Mouse (Mus musculus) adrenal gland, postnatal 36 days (tissue): ENCODE data around the gene Ubl7. TPM values are rescaled to one million over a fixed set of nuclear protein-coding genes. Genes with fewer than 3 reads are reported as not detected.

Experiments used
- DNase-seq, 2 experiments: peaks; one replicate each; pipeline ENCODE4 v3.0.0; 2021; ENCODE audit warnings: mixed read lengths in 1 of 2
- total RNA-seq, 2 experiments: library from RNA; stranded (reverse); gene quantifications; 2 replicates each; pipeline ENCODE4 v1.2.3; 2021

The Ubl7 gene
- total RNA-seq, 2 experiments from 2014 or later, result 68.5 to 87.0 TPM

DNA sequence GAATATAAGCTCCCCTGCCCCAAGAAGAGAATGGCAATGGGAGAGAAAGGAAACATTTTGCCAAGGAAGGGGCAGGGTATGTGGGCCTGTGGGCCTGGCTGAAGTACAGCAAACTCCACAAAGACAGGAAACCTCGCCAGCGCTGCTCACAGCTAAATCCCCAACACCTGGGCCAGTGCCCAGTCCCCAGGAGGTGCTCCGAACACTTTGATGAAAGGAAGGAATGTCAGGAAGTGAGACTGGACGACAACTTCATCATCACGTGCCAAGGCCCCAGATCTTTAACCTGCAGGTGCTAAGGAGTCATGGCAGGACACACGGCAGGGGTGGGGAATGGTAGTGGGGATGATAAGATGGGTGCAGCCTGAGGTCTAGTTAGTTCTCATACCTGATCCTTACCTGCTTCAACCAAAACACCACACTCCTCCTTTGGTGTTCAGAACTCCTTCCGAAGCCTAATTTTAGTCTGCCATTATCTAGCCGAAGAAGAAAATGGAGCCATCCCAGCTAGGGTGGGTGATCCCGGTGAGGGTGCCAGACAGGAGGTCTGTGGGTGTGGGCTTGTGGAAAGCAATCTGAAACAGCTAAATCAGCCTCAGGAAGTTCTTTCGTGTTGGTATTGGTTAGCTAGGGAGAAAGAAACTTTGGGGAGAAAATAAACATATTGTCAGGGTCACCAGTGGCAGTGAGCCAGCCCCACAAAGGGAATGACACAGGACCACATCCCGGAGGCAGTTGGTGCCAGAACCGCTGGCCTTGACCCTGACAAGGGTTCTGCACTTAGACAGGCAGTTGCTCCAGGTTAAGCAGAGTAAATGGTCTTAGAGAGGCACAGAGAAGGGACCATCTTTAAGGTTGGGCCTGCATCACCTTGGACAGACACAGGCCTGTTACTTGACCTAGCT, 54.8 kb downstream of the Ubl7 start:
- peak; percentile 90 to 91 for DNase-seq

DNA sequence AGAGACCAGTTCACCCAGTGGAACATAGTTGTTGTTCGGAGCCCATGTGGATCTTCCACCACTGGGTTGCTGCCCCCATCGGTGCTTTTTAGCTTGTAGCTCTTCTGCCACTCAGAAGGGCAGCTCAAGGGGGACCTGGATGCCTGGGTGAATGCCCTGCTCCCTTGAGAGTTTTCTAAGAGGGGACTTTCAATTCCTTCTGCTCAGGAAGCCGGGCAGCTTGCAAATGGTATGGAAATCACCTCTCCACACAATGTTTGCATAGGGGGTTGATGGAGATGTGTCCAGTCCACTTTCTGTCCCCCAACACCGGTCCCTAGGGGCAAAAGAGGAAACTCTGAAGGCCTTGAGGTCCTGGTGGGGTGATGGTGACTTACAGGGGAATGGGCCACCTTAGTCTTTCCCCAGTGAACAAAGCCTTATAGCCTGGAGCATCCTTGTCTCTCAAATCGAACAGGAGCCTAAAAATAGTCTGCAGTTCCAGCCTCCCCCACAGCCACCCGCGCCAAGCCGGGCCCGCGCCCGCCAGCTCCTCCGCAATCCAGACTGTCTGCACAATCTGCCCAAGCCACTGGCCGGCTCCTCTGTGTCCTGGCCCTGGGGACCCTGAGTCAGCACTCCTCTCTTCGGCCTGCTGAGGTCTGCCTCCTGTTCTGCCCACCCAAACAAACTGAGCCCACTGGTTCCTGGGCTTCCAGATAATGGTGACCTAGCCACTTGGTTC, 56.6 kb downstream of the Ubl7 start:
- peak; percentile 40 to 47 for DNase-seq

DNA sequence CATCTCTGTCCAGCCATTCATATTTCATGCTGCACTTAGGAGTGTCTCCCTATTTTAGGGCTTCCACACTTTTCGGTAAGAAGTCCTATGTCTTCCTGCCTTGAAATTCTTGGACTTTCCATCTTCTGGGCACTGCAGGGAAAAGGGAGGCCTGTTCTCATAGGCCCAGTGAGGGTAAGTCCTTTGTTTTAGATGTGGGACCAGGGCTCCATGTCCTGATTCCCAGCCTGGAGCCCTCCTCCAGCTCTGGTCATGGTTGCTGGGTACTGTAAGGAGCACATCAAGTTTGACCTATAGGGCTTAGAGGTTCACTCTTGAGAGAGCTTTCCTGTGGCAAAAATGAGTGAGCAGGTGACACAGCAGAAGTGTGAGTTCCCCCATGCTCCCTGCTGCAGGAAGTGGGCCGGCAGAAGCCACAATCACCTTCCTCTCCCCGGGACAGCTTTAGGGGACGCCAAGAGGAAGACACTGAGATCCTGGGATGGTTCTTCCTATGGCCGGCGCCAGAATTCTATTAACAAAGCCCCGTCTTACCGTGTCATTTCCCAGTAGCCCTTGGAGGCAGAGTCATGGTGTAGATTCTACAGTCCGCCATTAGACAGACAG, 57.5 kb downstream of the Ubl7 start:
- DNase-seq, result no peak

DNA sequence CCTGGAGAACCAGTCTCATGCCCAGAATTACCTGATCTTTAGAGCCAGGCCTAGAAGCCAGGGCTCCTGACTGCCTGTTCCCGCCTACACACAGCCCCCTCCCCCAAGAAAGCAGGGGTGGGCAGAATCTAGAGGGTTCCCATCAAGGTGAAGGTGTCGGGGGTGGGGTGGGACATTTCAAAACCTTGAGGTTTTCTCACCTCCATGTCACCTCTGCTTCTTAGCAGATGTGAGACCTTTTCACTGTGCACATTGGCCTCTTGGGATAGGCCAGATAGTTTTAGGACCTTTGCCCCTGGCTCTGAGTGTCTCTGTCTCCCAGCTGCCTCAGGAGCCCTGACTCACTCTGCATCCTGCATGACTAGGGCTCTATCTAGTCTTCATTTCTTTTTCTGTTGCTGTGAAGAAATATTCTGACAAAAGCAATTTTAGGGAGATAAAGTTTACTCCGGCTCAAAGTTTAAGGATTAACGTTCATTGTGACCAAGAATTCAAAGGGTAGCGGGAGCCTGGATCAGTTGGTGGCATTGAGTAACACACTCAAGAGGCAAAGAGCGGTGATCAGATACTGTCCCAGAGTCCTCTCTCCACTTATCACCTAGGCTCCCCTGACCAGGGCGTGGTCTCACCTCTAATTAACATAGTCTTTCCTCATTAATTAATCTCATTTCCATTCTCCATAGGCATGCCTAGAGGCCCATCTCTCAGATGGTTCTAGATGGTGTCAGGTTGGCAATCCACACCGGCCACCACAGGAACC, 58.2 kb downstream of the Ubl7 start:
- DNase-seq, result no peak

DNA sequence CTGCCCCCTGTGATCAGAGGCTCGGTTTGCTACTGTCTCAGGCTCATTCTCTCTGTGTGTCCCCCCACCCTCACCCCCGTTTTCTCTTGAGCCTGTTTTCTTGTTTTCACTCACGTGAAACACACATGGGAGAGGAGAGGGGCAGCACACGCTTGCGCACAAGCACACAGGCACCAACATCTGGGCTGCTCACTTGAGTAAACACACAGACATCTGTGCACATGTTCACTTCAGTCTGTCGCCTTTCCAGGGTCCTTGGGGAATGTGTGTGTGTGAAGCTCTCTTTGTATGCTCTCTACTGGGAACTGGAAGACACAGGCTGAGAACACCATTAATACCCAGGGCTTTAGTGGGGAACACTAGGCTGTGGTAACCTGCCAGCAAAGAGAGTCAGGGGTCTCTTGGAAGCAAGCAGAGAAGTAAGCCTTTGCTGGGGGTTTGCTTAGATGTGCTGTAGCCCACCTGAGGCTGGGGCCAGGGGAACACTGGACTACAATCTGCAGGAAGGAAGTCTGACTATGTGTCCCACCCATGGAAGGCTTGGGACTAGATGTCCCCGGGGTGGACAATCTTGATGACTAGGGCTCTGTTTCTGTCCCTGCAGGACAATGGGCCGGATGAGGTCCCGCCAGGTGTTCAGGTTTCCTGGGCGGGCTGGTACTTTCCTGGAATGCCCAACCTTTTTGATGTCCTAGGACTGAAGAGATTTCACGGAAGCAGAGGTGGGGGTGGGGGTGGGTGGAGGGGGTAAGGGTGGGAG, 59.1 kb downstream of the Ubl7 start:
- DNase-seq, result peak in 1 of 2 experiments; percentile 30

DNA sequence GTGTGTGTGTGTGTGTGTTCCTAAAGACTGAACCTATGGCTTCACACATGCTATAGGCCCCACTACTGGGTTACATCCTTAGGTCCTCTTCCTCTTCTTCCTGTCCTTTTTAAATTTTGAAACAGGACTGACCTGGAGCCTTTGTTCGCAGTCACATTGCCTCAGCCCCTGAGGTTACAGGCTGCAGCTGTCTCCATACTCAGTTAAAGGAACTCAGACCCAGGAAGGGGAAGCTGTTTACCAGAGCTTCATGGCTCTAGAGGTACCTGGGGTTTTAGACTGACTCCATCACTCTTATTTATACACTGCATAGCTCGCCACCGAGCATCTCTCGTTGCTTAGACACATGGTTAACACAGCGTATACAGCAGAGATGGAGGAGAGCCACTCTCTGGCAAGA, 60.6 kb downstream of the Ubl7 start:
- DNase-seq, result no peak

DNA sequence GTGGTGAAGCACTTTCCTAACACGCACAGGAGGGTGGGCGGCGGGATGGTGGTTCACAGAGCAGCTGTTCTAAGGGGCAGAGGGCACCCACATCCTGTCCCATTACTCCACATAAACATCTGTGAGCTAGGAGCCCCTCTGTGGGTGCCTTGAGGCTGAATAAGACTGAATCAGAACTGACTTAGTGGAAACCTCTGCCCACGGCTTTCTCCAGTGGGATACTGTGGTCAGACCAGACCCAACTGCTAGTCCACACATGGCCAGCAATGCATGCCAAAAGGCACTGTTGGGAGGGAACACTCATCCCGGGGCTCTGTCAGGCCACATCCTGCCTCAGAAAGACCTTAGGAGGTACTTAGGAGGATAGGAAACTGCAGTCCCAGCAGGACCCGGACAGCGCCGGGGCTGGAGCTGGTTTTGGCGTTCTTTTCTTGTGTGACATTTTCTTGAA, 61.4 kb downstream of the Ubl7 start:
- no peak for DNase-seq

DNA sequence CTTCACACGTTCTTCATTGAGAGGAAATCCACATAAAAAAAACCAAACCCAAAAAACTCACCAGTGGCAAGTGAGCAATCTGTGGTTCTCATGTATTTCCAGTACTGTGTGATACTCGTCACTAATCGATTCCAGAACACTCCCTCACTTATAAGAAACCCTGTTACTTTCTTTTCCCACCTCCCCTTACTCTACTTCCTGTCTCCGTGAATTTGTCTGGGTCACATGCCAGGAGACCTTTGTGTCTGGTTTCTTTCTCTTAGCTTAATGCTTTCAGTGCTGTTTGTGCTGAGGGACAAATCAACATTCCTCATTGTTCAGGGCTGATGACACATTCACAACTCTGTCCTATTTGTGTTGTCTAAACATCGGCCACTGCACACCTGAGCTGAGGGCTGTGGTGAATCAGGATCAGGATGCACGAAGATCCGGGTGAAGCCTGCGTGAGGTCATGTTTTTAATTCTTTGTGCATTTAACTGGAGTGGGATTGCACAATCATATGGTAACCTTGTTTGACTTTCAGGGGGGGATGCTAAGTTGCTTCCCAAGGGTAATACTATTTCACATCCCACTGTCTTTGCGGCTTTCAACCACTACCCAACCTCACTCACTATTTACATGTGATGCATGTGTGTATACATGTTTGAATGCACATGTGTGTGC, 62.1 kb downstream of the Ubl7 start:
- DNase-seq, result no peak

DNA sequence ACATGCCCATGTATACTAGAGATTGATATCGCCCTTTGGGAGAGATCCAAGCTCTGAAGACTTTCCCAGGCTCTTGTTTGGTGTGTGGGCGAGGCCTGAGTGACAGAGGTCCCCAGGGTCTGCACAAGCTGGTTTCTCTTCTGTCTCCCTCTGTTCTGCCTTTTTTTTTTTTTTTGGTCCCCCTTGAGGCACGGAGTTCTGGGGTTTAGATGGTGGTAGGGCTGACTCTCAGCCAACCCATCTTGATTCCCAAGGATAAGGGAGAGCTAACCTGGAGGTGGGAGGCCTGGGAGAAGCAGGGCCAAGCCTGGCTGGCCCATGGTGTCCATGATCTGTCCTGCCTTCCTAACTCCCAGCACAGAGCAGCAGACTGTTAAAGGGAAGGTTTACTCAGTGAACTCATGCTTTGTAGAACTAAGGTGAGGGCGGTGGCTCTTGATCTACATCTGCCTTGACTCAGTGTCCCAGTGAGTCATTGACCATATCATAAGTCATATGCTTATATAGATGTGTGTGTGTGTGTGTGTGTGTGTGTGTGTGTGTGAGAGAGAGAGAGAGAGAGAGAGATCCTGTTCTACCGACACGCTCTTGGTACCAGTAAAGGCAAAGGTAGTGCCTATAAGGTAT, 62.8 kb downstream of the Ubl7 start:
- DNase-seq, result no peak

DNA sequence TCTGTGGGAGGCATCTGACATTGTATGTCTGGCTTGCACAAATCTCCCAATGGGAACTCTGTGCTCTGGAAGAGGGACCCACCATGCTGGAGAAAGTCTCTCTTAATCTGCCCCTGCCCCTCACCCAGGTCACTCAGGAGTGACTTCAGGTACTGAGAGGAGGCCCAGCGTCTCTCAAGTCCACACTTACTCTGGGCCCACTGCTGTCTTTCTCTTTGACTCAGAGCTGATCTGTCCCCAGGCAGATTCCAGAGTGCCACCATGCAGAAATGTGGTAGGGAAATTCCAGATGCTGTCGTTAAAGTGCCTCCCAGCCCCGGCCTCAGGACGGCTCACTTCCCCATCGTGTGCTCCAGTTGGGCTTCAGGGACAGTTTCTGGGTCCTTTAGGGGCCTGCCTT, 63.4 kb downstream of the Ubl7 start:
- DNase-seq, result no peak

DNA sequence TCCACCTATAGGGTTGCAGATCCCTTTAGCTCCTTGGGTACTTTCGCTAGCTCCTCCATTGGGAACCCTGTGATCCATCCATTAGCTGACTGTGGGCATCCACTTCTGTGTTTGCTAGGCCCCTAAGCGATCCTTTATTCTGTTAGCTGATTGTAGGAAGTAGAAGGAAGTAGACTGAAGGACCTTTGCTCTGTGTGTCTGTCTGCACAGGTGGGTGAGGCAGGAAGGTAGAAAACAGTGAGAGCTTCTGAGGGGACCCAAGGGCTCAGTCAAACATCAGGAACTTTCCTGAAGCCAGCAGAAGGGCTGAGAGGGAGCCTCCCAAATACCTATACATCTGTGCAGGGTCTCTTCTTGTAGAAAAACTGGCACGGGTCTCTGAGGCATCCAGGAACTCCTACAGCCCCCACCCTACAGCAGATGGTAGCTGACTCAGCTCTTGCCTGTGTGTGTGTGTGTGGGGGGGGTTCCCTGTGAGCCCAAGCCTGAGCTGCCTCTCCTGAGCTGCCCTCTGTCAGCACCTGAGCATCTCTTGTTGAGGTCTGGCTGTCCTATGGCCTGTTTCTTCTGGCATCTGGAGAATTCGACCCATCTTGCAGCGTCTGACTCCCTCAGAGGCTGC, 64.5 kb downstream of the Ubl7 start:
- DNase-seq, result no peak

DNA sequence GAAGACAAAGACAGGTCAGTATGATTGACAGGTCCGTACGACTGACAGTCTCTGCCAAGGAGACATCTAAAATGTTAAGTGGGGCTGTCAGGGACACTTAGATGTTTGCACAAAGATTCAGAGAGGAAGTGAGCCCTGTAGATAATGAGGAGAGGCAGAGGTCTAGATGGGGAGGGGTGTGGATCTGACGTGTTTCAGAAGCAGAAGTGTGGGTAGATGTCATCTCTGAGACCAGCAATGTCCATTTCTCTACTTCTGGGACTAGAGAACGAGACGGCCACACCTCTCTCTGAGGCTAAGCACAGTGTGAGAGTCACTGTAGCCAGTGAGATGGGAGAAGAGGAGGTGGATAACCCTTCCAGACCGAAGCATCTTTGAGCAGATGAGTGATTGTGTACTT, 67.2 kb downstream of the Ubl7 start:
- no peak for DNase-seq

DNA sequence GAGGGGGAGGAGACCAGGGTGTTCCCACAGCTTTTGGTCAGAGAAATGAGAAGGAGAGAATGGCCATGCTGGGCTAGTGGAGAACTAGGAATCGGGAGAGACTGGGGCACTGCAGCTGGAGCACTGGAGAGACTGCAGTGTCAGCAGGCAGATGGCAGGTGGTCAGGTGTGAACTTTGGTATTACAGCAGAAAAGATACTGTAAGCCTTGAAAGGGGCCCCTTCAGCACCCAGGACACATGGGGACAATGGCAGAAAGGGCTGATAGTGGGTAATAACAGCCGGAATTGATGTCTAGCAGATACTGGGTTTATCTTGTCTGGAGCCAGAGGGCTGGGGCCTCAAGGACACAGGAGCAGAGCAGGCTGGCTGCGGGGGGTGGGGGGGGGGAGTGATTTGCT, 68.1 kb downstream of the Ubl7 start:
- DNase-seq, result no peak

Other genes starting within 250 kb of the Ubl7 start
- gene Cyp1a2, start 227.3 kb upstream of the Ubl7 start, total RNA-seq, result under 1 TPM in 1 of 2 experiments, not detected in 1; 0.40 TPM
- under 1 TPM in 1 of 2 experiments, not detected in 1; 0.13 TPM for gene Cyp1a1, start 223.1 kb upstream of the Ubl7 start, total RNA-seq
- gene Edc3, start 202.4 kb upstream of the Ubl7 start, total RNA-seq, result 1 to 10 TPM; 8.5 to 9.9 TPM
- gene Clk3, start 145.1 kb upstream of the Ubl7 start, total RNA-seq, result 10 to 100 TPM; 60.4 to 72.2 TPM
- 1 to 10 TPM; 3.8 to 6.7 TPM for gene Arid3b, start 74.2 kb upstream of the Ubl7 start, total RNA-seq
- gene Sema7a, start 29.1 kb downstream of the Ubl7 start, total RNA-seq, result 10 to 100 TPM in 1 of 2 experiments, 1 to 10 TPM in 1; 7.5 to 22.3 TPM
- gene Cyp11a1, start 95.4 kb downstream of the Ubl7 start, total RNA-seq, result 1,000 to 10,000 TPM; 6,616 to 8,202 TPM
- gene Stra6, start 152.8 kb downstream of the Ubl7 start, total RNA-seq, result 1 to 10 TPM; 1.2 to 2.1 TPM
- under 1 TPM in 1 of 2 experiments, not detected in 1; 0.99 TPM for gene Ccdc33, start 207.8 kb downstream of the Ubl7 start, total RNA-seq